Mouse (Mus musculus): Measurements from ENCODE around the gene Ypel5. TPM values are rescaled to one million over a fixed set of nuclear protein-coding genes. Genes with fewer than 3 reads are reported as not detected.

Ypel5 gene
- 100 to 1,000 TPM in 1 of 4 experiments, 10 to 100 TPM in 3; 78.4 to 101 (median 92.9) TPM for total RNA-seq (2022)

GRCm38 (mm10) chr17:72836158-72837115 is at the start of gene Ypel5:
TSS of gene Ypel5 (plus strand) at chr17:72836453.
- DNase-seq, result peak; percentile 98

DNA sequence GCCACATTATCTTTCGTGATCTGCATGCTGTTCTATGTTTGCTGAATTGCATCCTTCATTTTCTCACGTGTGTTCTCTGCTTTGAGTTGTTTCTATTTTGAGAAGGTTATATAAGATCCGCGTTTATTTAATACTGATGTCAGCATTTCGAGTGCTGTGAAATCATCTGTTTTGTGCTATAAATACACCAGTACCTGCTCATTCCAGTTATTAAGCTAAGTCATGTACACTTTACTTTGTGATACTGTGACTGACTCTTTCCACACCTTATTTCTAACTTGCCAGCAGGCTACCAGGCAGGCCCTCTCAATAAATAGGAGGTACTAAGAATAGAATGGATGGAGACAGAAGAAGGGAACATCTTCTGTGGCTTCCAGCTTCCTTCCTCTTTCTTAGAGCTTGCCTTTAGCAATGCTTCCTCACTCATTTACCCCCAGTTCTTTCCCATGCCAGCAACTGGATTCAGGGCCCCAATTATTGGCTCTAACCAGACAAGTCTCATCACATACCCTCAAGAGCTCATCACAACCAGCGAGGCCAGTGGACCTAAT is 48.3 kb upstream of the Ypel5 start:
- no peak for DNase-seq

DNA sequence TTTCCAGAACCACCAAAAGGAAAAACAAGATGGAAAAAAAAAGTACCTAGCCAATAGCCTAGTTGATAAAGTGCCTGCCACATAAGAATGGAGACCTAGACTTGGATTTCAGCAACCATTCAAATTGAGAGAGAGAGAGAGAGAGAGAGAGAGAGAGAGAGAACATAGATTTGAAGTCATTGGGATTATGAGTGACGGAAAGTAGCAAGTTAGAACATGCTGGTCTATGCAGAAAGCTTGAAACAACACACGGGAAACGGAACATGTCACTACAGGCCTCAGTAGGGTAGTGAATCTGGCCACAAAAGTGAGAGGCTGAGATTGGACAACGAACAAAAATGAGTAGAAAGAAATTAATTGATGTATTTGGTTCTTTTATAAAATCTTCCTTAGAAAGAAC is 43.0 kb upstream of the Ypel5 start:
- no peak for DNase-seq

GRCm38 (mm10) chr17:72794660-72795059 is 41.6 kb upstream of the Ypel5 start:
- DNase-seq, result no peak

DNA sequence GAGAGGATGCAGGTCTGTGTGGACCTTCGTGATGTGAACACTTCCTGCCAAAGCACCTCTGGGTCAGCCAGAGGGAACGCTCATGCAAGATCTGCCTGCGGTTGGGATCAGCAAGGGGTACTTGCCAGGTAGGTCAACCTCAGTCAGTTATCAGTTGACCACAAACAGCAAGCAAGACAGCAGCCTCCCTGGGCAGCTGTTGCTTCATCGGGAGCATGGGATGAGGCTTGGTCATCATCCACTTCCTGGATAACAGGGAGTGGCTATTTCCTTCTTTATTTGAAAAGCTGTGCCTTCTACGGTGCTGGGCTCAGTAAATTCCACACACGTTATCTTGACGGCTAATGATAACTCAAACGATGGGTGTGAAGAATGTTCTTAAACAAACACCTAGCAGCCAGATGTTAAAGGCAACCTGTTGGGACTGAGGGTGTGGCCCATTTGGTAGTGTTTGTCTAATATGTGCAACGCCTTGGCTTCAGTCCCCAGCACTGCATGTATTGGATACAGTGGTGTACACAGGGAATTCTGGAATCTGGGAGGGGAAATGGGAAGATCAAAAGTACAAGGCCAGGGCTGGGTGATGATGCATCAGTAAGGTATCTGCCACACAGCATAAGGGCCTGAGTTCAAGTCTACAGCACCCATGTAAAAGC is 40.7 kb upstream of the Ypel5 start:
- no peak for DNase-seq

DNA sequence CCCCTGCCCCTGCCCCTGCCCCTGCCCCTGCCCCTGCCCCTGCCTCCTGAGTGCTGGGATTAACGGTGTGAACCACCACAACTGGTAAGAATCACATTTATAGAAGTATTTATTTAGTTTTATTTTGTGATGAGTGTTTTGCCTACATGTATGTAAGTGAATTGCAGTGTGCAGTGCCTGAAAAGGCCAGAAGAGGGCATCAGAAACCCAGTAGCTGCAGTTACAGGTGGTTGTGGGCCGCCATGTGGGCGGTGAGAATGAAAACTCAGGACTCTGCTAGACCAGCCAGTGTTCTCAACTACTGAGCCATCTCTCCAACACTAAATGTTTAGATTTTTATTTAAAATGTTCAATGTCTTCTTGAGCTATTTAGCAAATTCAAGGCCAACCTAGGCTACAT is 39.7 kb upstream of the Ypel5 start:
- no peak for DNase-seq

DNA sequence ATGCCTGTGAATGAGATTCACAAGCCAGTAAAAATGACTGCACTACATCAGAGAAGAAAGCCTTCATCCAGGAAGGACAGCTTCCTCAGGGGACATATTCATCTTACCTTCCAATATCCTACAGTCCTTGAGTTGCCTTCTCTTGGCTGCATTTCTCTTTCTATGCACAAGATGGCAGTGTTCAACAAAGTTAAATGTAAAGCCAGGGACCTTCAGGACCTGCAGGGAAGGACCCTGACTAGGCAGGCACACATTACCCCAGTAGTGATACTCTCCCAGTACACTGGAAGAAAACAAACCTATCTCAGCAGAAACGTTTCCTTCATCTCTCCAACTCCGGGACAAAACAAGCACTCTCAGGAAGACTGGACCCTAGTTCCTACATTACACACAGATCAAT is 38.4 kb upstream of the Ypel5 start:
- DNase-seq, result no peak

- DNase-seq, result no peak
Measured at GRCm38 (mm10) chr17:72809942-72810654, 26.2 kb upstream of the Ypel5 start.

DNA sequence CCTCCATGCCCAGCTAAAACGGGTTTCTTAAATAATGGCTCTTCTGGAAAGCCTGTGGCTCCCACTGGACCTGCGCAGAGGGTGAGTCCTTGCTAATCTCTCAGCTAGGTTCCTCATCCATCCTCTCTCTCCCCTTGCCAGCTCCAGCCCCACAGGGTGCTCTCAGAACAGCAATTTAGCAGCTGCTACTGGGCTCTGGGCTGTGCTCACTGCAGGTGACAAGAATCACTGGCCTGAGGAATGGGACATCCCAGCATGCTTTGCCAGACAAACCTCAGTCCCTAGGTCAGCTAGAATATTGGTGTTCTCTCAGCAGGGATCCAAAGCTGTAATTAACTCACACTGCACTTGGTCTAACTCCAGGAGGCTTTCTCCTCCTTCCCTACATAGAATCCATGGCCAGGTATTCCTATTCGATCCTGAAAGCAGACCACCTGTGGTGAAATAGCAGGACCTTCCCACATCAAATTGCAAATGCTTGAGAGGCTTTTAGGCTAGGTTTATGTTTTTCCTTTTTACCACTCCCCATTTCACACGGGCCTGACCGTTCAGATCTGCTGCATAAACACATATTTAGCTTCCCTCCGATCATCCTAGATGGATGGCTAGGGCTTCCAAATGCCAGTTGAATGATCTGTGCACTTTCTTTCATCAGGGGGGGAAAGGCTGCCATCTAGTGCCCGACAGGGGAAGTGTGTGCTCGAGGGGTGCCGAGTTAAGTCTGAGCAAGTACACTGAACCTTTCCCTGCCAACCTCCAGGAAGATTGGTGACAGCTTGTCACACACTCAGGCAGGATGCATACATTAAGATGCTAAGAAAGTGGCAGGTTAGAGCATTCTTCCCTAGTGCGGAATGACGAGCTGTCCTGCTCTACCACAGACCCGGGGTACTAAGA is 22.6 kb upstream of the Ypel5 start:
- DNase-seq, result no peak

DNA sequence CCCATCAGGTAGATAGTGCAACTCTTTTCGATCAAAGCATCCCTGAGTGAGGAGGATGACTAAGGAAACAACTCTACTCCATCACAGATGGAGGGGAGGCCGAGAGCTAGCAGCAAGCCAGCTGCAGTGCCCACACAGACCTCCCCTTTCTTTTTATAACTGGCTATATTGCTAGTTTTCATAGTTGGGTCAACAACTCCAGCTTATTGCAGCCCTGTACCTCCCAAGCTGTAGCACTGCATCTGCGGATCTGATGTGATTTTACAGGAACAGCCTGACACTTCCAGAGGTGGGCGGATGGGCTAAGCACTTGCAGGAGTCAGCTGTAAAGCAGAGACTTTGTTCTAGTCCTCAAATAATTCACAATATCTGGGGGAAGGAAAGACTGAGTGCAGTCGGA is 18.7 kb upstream of the Ypel5 start:
- DNase-seq, result no peak

- DNase-seq, result no peak
Measured at GRCm38 (mm10) chr17:72819714-72820113, 16.5 kb upstream of the Ypel5 start.

DNA sequence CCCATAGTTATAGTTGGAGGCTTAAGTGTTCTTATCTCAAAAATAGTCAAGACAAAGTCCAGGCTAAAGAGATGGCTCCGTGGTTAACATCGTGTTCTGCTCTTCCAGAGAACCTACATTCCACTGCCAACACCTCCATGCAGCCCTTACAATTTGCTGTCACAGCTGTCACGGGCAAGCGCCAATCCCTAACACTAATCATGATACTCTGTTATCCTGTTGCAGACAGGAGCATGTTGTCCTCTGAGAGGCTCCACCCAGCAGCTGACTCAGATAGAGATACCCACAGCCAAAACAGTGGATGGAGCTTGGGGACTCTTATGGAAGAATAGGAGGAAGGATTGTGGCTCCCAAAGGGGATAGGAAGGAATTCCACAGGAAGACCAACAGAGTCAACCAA is 15.8 kb upstream of the Ypel5 start:
- no peak for DNase-seq

DNA sequence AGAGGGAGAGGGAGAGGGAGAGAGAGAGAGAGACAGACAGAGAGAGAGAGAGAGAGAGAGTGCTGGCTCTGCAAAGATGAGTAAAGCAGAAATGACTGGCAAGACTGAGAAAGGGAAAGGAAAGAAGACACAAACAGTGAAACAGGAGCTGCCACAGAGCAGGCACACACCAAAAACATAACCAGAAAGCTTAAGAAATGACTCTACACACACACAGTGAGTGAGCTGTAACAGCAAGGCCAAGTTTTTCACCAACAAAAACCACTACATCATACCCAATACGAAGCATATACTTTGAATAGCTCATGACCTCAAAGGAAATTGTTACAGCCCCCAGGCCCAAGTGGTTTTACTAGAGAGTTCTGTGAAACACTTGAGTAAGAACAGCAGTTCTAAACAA is 14.3 kb upstream of the Ypel5 start:
- no peak for DNase-seq

DNA sequence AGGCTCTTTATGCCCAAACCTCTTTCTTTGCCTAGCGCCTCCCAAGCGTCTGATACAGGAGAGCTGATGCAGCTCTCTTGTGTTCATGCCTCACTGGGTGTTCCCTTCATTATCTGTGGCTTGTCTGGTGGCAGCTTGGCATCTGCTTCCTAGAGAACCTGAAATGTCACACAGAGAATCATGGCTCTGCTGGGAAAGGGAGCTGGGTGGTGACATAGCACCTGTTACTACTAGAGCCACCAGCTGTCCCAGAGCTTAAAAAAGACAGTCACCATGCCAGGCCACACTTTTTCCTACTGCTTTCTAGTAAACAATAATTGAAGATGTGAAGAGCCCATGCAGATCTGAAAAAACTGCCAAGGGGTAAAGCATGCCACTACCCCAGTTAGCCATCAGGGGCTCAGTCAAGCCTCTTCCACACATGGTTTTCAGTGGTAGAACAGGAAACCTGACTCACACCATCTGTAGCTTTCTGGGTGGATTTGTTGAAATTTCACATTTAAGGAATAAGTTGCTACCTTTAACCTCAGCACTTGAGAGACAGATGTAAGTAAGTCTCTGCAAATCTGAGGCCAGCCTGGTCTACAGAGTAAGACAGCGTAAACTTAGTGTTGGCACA is 9.2 kb upstream of the Ypel5 start:
- no peak for DNase-seq

- DNase-seq, result no peak
Measured at GRCm38 (mm10) chr17:72828027-72828678, 8.1 kb upstream of the Ypel5 start.

GRCm38 (mm10) chr17:72828687-72829086 is 7.6 kb upstream of the Ypel5 start:
- no peak for DNase-seq

DNA sequence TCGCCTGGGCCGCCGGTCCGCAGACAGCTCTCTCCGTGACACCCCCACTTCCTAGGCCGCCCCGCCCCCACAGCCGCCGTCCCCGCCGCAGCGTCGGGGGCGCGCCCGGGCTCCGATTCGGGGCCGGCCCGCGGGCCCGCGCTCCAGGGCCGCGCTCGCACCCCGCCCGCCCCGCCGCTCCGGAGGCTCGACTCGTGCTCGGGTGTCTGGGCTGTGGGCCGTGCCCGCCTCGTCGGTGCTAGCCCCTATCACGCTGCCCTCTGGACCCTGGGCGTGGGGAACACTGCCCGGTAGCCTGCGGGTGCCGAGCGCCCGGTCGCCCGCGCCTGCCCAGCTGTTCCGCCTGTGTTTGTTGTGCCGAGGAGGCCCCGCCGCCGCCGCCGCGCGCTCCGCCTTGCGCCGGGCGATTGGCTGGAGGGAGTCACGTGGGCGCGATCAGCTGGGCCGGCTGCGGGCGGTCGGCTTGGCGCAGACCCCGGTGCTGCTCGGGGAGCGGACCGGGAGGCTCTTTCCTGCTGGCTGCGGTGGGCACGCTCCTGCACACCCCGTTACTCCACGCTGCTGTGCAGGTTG is 973 bp downstream of the Ypel5 start:
- peak; percentile 88 for DNase-seq

GRCm38 (mm10) chr17:72837824-72838474 is 1.7 kb downstream of the Ypel5 start:
- no peak for DNase-seq

GRCm38 (mm10) chr17:72839000-72839399 is 2.7 kb downstream of the Ypel5 start:
- DNase-seq, result no peak

DNA sequence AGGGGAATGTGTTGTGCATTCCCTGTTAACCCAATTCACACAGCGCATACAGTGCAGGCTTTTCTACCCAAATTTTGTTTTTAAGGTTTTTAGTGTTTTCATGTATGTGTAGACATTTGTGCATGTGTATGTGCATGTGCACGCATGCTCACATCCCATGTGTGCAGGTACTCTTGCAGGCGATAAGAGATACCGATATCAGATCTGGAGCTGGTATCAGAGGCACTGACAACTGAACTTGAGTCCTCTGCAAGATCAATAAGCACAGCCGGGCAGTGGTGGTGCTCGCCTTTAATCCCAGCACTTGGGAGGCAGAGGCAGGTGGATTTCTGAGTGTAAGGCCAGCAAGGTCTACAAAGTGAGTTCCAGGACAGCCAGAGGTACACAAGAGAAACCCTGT is 8.1 kb downstream of the Ypel5 start:
- no peak for DNase-seq

All from adrenal gland, adult 8-10 months (tissue).